Mouse (Mus musculus) brain, adult 2 months (tissue): Measurements from ENCODE around the gene Lyg2.

ENCODE experiments used
- DNase-seq: peaks from one replicate; pipeline ENCODE4 v3.0.0; 2011; ENCODE audit warnings: low read depth, low spot score

Lyg2 gene

GRCm38 (mm10) chr1:37883411-37883810 is 32.9 kb downstream of the Lyg2 start:
- no peak for DNase-seq

- DNase-seq: no peak
Measured at GRCm38 (mm10) chr1:37877736-37878460, 38.4 kb downstream of the Lyg2 start.

GRCm38 (mm10) chr1:37873157-37873556 is 43.1 kb downstream of the Lyg2 start:
- DNase-seq: no peak

- peak; percentile 94 for DNase-seq
Measured at GRCm38 (mm10) chr1:37872131-37873067, 43.9 kb downstream of the Lyg2 start.

- no peak for DNase-seq
Measured at GRCm38 (mm10) chr1:37871704-37872103, 44.6 kb downstream of the Lyg2 start, which contains the start of gene Lipt1. Lipt1 (plus strand) TSS chr1:37871738.

- DNase-seq: no peak
Measured at GRCm38 (mm10) chr1:37869362-37869761, 46.9 kb downstream of the Lyg2 start.

- DNase-seq: no peak
Measured at GRCm38 (mm10) chr1:37868640-37869039, 47.7 kb downstream of the Lyg2 start.

- DNase-seq: no peak
Measured at GRCm38 (mm10) chr1:37867684-37868322, 48.5 kb downstream of the Lyg2 start.

- peak; percentile 55 for DNase-seq
Measured at GRCm38 (mm10) chr1:37867056-37867455, 49.2 kb downstream of the Lyg2 start.

GRCm38 (mm10) chr1:37866286-37866685 is 50.0 kb downstream of the Lyg2 start, which contains the start of gene Tsga10:
Tsga10 (minus strand) TSS chr1:37866429.
- DNase-seq: no peak

- peak; percentile 16 for DNase-seq
Measured at GRCm38 (mm10) chr1:37865401-37866215, 50.7 kb downstream of the Lyg2 start.

- peak; percentile 99 for DNase-seq
Measured at GRCm38 (mm10) chr1:37864511-37865400, 51.5 kb downstream of the Lyg2 start.
